Mouse (Mus musculus) ES-Bruce4 (cell line): ENCODE measurements around the gene Gm13420. TPM values are rescaled to one million over a fixed set of nuclear protein-coding genes. Genes with fewer than 3 reads are reported as not detected.

Experiments
- H3K27ac ChIP-seq: 2 replicates; pipeline ENCODE4 v1.5.1; 2012; ENCODE audit warnings: low read length, inconsistent platforms; ENCODE audit not compliant: insufficient read depth
- H3K27me3 ChIP-seq: 2 replicates; pipeline ENCODE4 v1.6.1; 2012; ENCODE audit warnings: mild to moderate bottlenecking, low read length, inconsistent platforms; ENCODE audit not compliant: control insufficient read depth, poor library complexity, insufficient read depth, severe bottlenecking
- H3K36me3 ChIP-seq: 2 replicates; pipeline ENCODE4 v1.6.1; 2012; ENCODE audit warnings: inconsistent platforms, mild to moderate bottlenecking, low read length, moderate library complexity; ENCODE audit not compliant: control insufficient read depth, poor library complexity, insufficient read depth, severe bottlenecking
- H3K4me1 ChIP-seq: one replicate; pipeline ENCODE4 v1.8.1; 2011; ENCODE audit warnings: low read length; ENCODE audit not compliant: control insufficient read depth, insufficient read depth
- H3K4me3 ChIP-seq: 2 replicates; pipeline ENCODE4 v1.5.1; 2011; ENCODE audit warnings: low read depth, mild to moderate bottlenecking, low read length
- H3K9ac ChIP-seq: 2 replicates; pipeline ENCODE4 v1.6.1; 2012; ENCODE audit warnings: low read depth, mild to moderate bottlenecking, inconsistent platforms; ENCODE audit not compliant: poor library complexity, severe bottlenecking
- H3K9me3 ChIP-seq: replicated peaks from 2 replicates; pipeline ENCODE4 v1.6.1; 2012; ENCODE audit warnings: mild to moderate bottlenecking, low read length, inconsistent platforms; ENCODE audit not compliant: control insufficient read depth, poor library complexity, insufficient read depth, severe bottlenecking
- CTCF ChIP-seq: IDR thresholded peaks from one replicate; pipeline ENCODE4 v1.8.1; 2011; ENCODE audit warnings: low read depth, low read length
- EP300 ChIP-seq: IDR thresholded peaks from 2 replicates; pipeline ENCODE4 v1.6.1; 2011; ENCODE audit warnings: low read depth, low read length; ENCODE audit not compliant: insufficient read depth
- POLR2A ChIP-seq: IDR thresholded peaks from one replicate; pipeline ENCODE4 v1.8.1; 2011; ENCODE audit warnings: low read length; ENCODE audit not compliant: insufficient read depth
- polyA plus RNA-seq: library from polyadenylated mRNA; stranded (reverse); fragments of >200 nt; gene quantifications from 2 replicates; pipeline ENCODE4 v1.2.4, GENCODE M21; 2011; ENCODE audit warnings: low read depth; ENCODE audit not compliant: missing spikeins, insufficient read depth, insufficient read length

The Gm13420 gene
- polyA plus RNA-seq, 1 experiment, result 0.75 TPM

GRCm38 (mm10) chr2:29755693-29756092 lies 4.2 kb upstream of the Gm13420 start:
- Histone ChIP-seq H3K4me1 (no peaks in the 10 kb centered on the region), H3K27ac (no peak overlapping the region), H3K27me3 (no peaks in the 10 kb centered on the region), H3K9ac (no peak overlapping the region), H3K36me3 (no peaks in the 10 kb centered on the region), H3K9me3 (peaks cover 5% of the 10 kb centered on the region; the same call in 1 of the 2 replicates), H3K4me3 (no peak overlapping the region)
- TF ChIP-seq CTCF (no peak), POLR2A (no peak), EP300 (no peak)

- Histone ChIP-seq H3K27me3 (no peaks in the 10 kb centered on the region), H3K4me3 (no peak overlapping the region), H3K27ac (no peak overlapping the region), H3K36me3 (no peaks in the 10 kb centered on the region), H3K4me1 (peaks cover 2% of the 10 kb centered on the region), H3K9me3 (peaks cover 5% of the 10 kb centered on the region; the same call in 1 of the 2 replicates), H3K9ac (no peak overlapping the region)
- TF ChIP-seq EP300 (no peak), CTCF (peak; percentile 2)
Observed at GRCm38 (mm10) chr2:29752397-29752796, 912 bp upstream of the Gm13420 start.

- peaks cover 5% of the 10 kb centered on the region; the same call in 1 of the 2 replicates for H3K9me3 ChIP-seq
- peaks cover 2% of the 10 kb centered on the region for H3K4me1 ChIP-seq
- TF ChIP-seq EP300, result no peak
- TF ChIP-seq POLR2A, result no peak
- no peak for TF ChIP-seq CTCF
- no peak overlapping the region for H3K9ac ChIP-seq
- no peak overlapping the region for H3K4me3 ChIP-seq
- no peaks in the 10 kb centered on the region for H3K36me3 ChIP-seq
- H3K27ac ChIP-seq, result no peak overlapping the region
- no peaks in the 10 kb centered on the region for H3K27me3 ChIP-seq
Observed at GRCm38 (mm10) chr2:29748499-29748898, 3.0 kb downstream of the Gm13420 start.

GRCm38 (mm10) chr2:29747852-29748251 lies 3.6 kb downstream of the Gm13420 start:
- H3K4me3 ChIP-seq, result no peak overlapping the region
- H3K9ac ChIP-seq, result peak overlapping the region; percentile 64
- H3K36me3 ChIP-seq, result no peaks in the 10 kb centered on the region
- no peak for TF ChIP-seq CTCF
- no peak for TF ChIP-seq POLR2A
- TF ChIP-seq EP300, result no peak
- peaks cover 5% of the 10 kb centered on the region; the same call in 1 of the 2 replicates for H3K9me3 ChIP-seq
- peaks cover 2% of the 10 kb centered on the region for H3K4me1 ChIP-seq
- H3K27ac ChIP-seq, result no peak overlapping the region
- no peaks in the 10 kb centered on the region for H3K27me3 ChIP-seq

GRCm38 (mm10) chr2:29747188-29747782 lies 4.2 kb downstream of the Gm13420 start:
- peaks cover 2% of the 10 kb centered on the region for H3K4me1 ChIP-seq
- no peaks in the 10 kb centered on the region for H3K36me3 ChIP-seq
- peak overlapping the region; percentile 58 for H3K4me3 ChIP-seq
- H3K9ac ChIP-seq, result peak overlapping the region; percentile 64
- H3K27ac ChIP-seq, result no peak overlapping the region
- TF ChIP-seq EP300, result no peak
- peaks cover under 1% of the 10 kb centered on the region; the same call in 1 of the 2 replicates for H3K9me3 ChIP-seq
- no peaks in the 10 kb centered on the region for H3K27me3 ChIP-seq

GRCm38 (mm10) chr2:29744256-29744655 lies 7.2 kb downstream of the Gm13420 start:
- H3K9me3 ChIP-seq, result no peaks in the 10 kb centered on the region
- 0 out of 2 replicates have a peak overlapping the region, but pooled peaks have one; percentile 5 for H3K27ac ChIP-seq
- no peak overlapping the region for H3K9ac ChIP-seq
- TF ChIP-seq POLR2A, result no peak
- TF ChIP-seq EP300, result peak; percentile 81; the same call in 1 of the 2 replicates
- no peak for TF ChIP-seq CTCF
- no peaks in the 10 kb centered on the region for H3K27me3 ChIP-seq
- no peak overlapping the region for H3K4me3 ChIP-seq
- no peaks in the 10 kb centered on the region for H3K36me3 ChIP-seq
- peaks cover 2% of the 10 kb centered on the region for H3K4me1 ChIP-seq
